Mouse (Mus musculus): Measurements from ENCODE around the gene Gm21976. TPM values are rescaled to one million over a fixed set of nuclear protein-coding genes. Genes with fewer than 3 reads are reported as not detected.

Gm21976 gene
- polyA plus RNA-seq, 1 experiment from 2014 or later = not detected

DNA sequence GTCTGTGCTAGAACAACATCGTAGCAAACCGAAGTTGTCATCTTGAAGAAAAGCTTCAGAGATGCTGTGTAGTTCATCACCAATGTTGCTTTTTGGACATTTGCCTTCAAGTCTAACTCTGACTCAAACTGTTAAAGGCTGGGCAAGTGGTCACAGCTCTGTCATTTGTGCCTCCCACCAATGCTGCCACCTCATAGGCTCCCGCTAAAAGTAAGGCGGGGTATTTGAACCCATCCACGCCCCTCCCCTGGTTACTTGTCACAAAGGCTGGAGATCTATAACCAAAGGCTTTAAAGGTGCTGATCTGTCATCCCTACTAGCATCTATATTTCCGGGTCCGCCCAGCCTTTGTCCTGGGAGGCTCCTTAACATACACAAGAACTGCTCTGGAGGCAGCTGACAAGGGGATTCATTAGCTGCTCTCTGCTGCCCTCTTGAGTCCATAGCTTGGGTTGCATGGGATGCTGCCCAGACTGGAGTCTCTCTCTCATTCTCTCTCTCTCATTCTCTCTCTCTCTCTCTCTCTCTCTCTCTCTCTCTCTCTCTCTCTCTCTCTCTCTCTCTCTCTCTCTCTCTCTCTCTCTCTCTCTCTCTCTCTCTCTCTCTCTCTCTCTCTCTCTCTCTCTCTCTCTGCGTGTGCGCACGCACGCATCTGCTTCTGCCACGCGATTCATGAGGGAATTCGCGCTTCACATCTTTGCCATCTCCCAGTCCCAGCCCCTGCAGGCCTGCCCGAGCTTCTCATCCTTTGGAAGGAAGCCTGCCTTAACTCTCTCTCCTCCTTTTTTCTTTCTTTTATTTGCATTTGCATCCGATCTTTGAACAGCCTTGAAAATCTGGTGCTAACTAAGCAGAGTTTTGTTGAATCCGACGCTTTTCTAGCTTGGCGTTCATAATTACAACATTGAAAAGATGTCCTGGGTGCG, 19.4 kb downstream of the Gm21976 start:
- peak overlapping the region; percentile 52 for H3K4me2 ChIP-seq
- H3K4me1 ChIP-seq = peaks cover 7% of the 10 kb centered on the region; the same call in 1 of the 2 replicates
- H3K36me3 ChIP-seq = no peaks in the 10 kb centered on the region
- peak; percentile 76 for ATAC-seq (ENCODE audit: low FRiP score)
- 50% methylated on average over 21 of the region's 21 CpGs for whole genome bisulfite sequencing
- H3K9me3 ChIP-seq (replicated peaks) = no peaks in the 10 kb centered on the region
- H3K27ac ChIP-seq (replicated peaks) = no peak overlapping the region
- H3K9ac ChIP-seq (replicated peaks) = no peak overlapping the region
- peaks cover 3% of the 10 kb centered on the region; the same call in 1 of the 2 replicates for H3K27me3 ChIP-seq (replicated peaks)
- H3K4me3 ChIP-seq (replicated peaks) = 0 out of 2 replicates have a peak overlapping the region, but pooled peaks have one; percentile 19

DNA sequence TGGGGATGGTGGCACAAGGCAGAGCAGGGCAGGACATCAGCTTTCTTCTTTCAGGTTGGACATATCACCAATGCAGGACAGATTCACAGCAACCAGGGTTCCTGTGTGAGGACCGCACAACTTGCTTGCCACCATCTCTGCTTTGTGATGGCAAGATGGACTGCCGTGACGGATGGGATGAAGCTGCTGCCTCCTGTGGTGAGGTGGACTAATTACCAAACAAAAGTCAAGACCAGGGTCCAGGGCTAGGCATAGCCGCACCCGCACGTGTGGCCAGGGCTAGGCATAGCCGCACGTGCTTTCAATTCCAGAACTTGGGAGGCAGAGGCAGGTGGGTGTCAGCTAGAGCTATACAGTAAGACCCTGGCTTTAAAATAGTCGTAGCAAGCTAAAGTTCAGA, 25.6 kb downstream of the Gm21976 start:
- Histone ChIP-seq H3K27me3 (replicated peaks) (no peaks in the 10 kb centered on the region), H3K4me1 (peaks cover 5% of the 10 kb centered on the region; the same call in 1 of the 2 replicates), H3K4me2 (no peak overlapping the region), H3K36me3 (peaks cover 19% of the 10 kb centered on the region), H3K9ac (replicated peaks) (no peak overlapping the region), H3K4me3 (replicated peaks) (no peak overlapping the region), H3K9me3 (replicated peaks) (no peaks in the 10 kb centered on the region), H3K27ac (replicated peaks) (no peak overlapping the region)
- no peak for ATAC-seq (ENCODE audit: low FRiP score)
- WGBS = 90% methylated on average over 9 of the region's 9 CpGs

DNA sequence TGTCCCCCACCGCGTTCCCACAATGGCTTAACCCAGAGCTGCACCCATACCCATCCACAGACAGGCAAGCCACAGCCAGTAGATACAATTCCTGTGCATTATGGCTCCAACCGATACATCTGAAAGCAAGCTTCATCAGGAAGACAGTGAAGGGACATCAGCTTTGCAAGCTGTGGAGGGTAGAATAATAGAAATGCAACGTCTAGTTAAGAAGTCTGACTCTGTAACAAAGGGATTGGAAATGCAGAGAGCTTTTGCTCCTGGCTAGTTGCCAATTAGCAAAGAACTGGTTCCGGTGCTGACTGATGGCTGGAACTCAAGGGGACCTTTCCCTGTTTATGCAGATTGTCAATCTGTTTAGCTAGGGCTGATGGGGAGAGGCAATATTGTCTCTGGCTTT, 26.7 kb downstream of the Gm21976 start:
- ATAC-seq (ENCODE audit: low FRiP score) = no peak
- H3K4me1 ChIP-seq = peaks cover 7% of the 10 kb centered on the region; the same call in 1 of the 2 replicates
- H3K36me3 ChIP-seq = peaks cover 30% of the 10 kb centered on the region
- no peaks in the 10 kb centered on the region for H3K27me3 ChIP-seq (replicated peaks)
- no peak overlapping the region for H3K4me3 ChIP-seq (replicated peaks)
- H3K9ac ChIP-seq (replicated peaks) = no peak overlapping the region
- no peak overlapping the region for H3K4me2 ChIP-seq
- no peaks in the 10 kb centered on the region for H3K9me3 ChIP-seq (replicated peaks)
- H3K27ac ChIP-seq (replicated peaks) = peak overlapping the region; percentile 60; the same call in 1 of the 2 replicates
- WGBS = 40% methylated on average over 5 of the region's 5 CpGs

DNA sequence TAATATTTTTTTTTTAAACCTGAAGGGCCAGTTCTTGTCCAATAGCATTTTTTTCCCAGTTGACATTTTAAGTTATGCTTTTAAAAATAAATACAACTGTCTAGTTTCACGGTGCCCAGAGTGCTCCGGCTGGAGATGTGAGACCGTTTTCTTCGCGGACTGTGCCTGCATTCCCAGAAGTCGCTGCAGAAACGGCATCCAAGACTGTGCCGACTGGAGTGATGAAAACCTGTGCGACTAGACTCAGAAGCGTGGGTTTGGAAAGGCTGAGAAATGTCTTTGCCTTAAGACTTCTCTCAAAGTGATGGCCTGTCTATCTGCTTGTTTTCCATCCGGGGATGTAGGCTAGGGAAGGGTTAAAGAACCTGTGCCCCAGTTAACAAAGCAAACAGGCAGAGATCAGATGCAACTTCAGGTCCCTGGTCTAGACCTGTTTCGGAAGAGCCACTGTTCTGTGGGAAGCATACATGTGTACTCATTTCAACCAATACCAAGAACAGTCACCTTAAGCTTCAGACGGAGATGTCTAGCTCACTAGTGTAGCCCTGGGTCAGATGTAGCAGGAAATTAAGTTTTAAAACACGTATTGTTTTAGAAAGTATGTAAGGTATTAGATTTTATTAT, 27.3 kb downstream of the Gm21976 start:
- WGBS = 47% methylated on average over 14 of the region's 14 CpGs
- H3K9me3 ChIP-seq (replicated peaks) = no peaks in the 10 kb centered on the region
- no peak for ATAC-seq (ENCODE audit: low FRiP score)
- H3K27ac ChIP-seq (replicated peaks) = 0 out of 2 replicates have a peak overlapping the region, but pooled peaks have one; percentile 8
- peaks cover 12% of the 10 kb centered on the region; the same call in 1 of the 2 replicates for H3K4me1 ChIP-seq
- H3K9ac ChIP-seq (replicated peaks) = no peak overlapping the region
- peak overlapping the region; percentile 14; the same call in 1 of the 2 replicates for H3K4me2 ChIP-seq
- no peaks in the 10 kb centered on the region for H3K27me3 ChIP-seq (replicated peaks)
- H3K4me3 ChIP-seq (replicated peaks) = no peak overlapping the region
- H3K36me3 ChIP-seq = peaks cover 36% of the 10 kb centered on the region

DNA sequence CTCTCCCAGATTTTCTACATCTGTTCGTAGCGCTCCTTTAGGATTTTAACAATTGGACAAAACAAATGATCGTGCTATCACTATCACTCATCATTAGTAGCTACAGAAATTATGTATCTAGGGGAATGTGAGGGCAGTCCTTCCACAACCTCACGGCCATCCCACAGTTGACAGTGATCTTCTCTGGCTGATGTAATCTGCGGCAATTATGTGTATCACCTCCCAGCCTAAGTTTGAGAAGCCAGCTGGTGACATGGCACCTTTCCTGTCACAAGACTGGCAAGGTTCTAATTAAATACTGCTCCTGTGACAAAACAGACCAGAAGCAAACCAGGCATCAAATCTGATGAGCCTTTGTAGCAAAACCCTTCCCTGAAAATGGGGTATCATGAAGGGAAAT, 28.3 kb downstream of the Gm21976 start:
- H3K36me3 ChIP-seq = peaks cover 44% of the 10 kb centered on the region
- no peak overlapping the region for H3K4me2 ChIP-seq
- ATAC-seq (ENCODE audit: low FRiP score) = no peak
- no peaks in the 10 kb centered on the region for H3K27me3 ChIP-seq (replicated peaks)
- 89% methylated on average over 5 of the region's 5 CpGs for WGBS
- H3K4me1 ChIP-seq = peaks cover 14% of the 10 kb centered on the region; the same call in 1 of the 2 replicates
- no peak overlapping the region for H3K27ac ChIP-seq (replicated peaks)
- H3K4me3 ChIP-seq (replicated peaks) = no peak overlapping the region
- no peaks in the 10 kb centered on the region for H3K9me3 ChIP-seq (replicated peaks)
- H3K9ac ChIP-seq (replicated peaks) = no peak overlapping the region

DNA sequence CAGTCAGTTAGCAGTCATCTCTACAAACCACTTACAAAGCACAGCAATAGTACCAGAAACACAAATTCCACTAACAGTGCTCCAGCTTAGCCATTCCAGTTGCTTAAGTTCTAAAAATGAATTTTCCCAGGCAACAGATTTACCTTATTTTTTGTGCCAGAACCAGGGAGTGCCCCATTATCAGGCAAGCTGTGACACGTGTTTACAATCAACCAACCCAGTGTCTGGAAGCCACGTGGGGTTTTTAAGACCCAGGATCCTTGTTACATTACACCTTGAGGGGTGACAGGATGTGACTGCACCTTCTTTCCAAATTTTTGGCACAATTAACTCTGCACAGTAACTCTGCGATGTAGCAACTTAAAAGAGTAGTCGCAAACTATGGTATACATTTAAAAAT, 29.0 kb downstream of the Gm21976 start:
- Histone ChIP-seq H3K36me3 (peaks cover 51% of the 10 kb centered on the region), H3K27ac (replicated peaks) (no peak overlapping the region), H3K27me3 (replicated peaks) (no peaks in the 10 kb centered on the region), H3K9me3 (replicated peaks) (no peaks in the 10 kb centered on the region), H3K4me3 (replicated peaks) (no peak overlapping the region), H3K4me2 (no peak overlapping the region), H3K4me1 (peaks cover 15% of the 10 kb centered on the region; the same call in 1 of the 2 replicates), H3K9ac (replicated peaks) (no peak overlapping the region)
- ATAC-seq (ENCODE audit: low FRiP score) = no peak
- WGBS = 82% methylated on average over 4 of the region's 4 CpGs

DNA sequence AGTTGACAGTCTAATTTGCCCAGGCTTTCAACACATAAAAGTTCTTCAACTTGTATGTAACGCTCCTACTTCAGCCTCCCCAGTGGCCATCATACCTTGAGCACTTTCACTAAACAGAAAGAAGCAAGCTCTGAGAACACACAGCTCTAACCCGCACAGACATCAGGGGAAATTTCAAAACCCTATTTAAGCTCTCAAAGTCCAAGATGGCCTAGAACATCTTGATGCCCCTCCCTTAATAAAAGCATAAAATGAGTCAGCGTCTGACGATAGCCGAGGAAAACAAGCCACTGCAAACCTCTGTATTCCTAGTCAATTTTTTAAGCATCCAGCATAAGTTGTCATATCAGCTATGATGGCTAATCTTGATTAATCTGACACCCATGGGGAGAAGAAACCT, 31.9 kb downstream of the Gm21976 start:
- Histone ChIP-seq H3K27me3 (replicated peaks) (no peaks in the 10 kb centered on the region), H3K9ac (replicated peaks) (no peak overlapping the region), H3K4me2 (no peak overlapping the region), H3K9me3 (replicated peaks) (no peaks in the 10 kb centered on the region), H3K4me3 (replicated peaks) (no peak overlapping the region), H3K4me1 (peaks cover 31% of the 10 kb centered on the region), H3K36me3 (peaks cover 51% of the 10 kb centered on the region), H3K27ac (replicated peaks) (no peak overlapping the region)
- 95% methylated on average over 5 of the region's 5 CpGs for WGBS
- no peak for ATAC-seq (ENCODE audit: low FRiP score)

DNA sequence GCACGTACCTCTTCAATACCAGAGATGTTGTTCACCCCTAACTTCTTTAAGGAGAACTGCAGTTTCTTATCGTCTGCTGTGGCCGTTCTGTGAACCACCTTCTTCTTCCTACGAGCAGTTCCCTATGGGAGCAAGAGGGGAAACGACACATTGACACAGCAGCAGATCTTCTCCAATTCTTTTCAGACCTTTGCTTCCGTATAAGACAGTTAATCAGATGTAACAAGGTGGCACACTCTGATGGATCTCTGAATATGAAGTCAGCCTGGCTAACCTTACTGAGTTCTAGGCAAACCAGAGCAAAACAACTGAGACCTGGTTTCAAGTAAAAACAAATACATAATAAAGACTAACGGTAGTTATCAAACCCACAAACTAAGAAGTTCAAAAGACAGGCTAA, 33.9 kb downstream of the Gm21976 start:
- Histone ChIP-seq H3K4me1 (peaks cover 29% of the 10 kb centered on the region), H3K27me3 (replicated peaks) (no peaks in the 10 kb centered on the region), H3K9ac (replicated peaks) (no peak overlapping the region), H3K27ac (replicated peaks) (no peak overlapping the region), H3K4me2 (no peak overlapping the region), H3K9me3 (replicated peaks) (no peaks in the 10 kb centered on the region), H3K4me3 (replicated peaks) (no peak overlapping the region), H3K36me3 (peaks cover 46% of the 10 kb centered on the region)
- 77% methylated on average over 7 of the region's 7 CpGs for WGBS
- ATAC-seq (ENCODE audit: low FRiP score) = no peak

DNA sequence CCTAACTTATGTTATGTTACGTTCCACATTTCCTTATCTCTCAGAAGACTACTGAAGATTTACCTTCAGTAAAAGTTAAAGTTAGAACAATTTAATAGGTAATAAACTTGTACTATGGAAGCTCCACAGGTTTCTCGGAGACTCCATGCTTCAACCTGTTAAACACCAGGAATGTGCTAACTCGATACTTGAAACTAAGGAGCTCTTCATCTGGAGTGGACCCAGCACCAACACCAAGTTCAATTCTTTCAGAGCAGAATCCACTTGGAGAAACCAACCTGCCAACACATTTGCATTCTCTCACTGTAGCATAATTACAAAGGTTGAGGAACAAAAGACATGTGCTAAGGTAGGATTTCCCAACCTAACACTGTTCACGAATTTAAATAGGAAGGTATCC, 35.4 kb downstream of the Gm21976 start:
- no peak for ATAC-seq (ENCODE audit: low FRiP score)
- Histone ChIP-seq H3K4me1 (peaks cover 29% of the 10 kb centered on the region), H3K36me3 (peaks cover 34% of the 10 kb centered on the region), H3K27ac (replicated peaks) (no peak overlapping the region), H3K27me3 (replicated peaks) (no peaks in the 10 kb centered on the region), H3K4me2 (peak overlapping the region; percentile 81), H3K4me3 (replicated peaks) (0 out of 2 replicates have a peak overlapping the region, but pooled peaks have one; percentile 10), H3K9me3 (replicated peaks) (no peaks in the 10 kb centered on the region), H3K9ac (replicated peaks) (no peak overlapping the region)
- 83% methylated on average over 4 of the region's 4 CpGs for WGBS

DNA sequence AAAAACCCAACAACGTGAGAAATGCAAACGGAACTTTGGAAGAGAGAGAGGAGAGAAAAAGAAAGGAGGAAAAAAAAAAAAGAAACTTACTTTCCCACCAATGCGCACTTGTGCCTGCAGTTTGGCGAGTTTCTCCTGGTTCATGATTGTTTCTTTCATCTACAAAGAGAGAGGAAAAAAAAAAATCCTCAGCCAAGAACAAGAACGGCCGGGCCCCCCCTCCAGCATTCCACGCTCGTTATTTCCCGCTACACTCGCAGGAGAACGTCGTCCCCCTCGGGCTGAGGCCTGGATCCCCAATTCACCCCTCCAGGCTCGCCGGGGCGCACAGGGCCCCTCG, 36.4 kb downstream of the Gm21976 start:
- under 1% methylated on average over 17 of the region's 17 CpGs for WGBS

DNA sequence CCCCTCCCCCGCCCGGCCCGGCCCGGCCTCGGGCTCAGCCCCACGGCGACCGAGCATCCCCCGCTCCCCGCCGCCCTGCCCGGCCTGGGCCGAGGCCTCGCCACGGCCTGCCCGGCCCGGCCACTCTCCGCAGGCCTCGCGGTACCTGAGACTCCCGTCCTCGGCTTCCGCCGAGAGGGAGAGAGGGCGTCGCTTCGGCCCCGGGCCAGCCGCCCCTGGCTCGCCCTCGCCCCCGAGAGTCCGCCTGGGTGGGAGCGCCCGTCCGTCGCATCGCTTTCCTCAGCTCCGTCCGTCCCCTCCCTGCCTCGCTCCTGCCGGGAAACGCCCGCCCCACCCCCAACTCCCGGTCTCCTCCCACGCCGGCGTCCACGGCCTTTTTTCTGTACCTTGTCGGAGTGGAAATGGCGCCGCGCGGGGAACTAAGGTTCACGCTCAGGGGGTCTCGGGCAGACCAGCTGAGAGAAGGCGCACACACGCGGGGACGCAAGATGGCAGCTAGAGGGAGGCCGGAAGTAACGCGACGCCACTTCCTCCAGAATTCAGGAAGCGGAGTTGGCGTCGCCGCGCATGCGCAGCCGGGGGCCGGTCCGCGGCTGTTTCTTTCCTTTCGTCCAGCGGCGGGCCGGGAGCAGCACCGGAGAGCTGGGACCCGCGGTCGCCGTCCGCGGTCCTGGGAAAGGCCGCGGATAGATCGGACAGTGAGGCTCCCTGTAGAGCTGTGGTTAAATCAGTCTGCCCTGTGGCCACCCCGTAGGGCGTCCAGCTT, 37.0 kb downstream of the Gm21976 start, which contains the start of gene Btf3:
Btf3 (minus strand) TSS at position 527 of the 766 bp plus-strand sequence.
- Histone ChIP-seq H3K27ac (replicated peaks) (peak within 1 kb of the TSS; percentile 88), H3K9ac (replicated peaks) (peak within 1 kb of the TSS; percentile 75), H3K36me3 (peaks cover 18% of the 10 kb centered on the region), H3K4me2 (peak within 1 kb of the TSS; percentile 81), H3K27me3 (replicated peaks) (no peaks in the 10 kb centered on the region), H3K9me3 (replicated peaks) (no peaks in the 10 kb centered on the region), H3K4me1 (peaks cover 25% of the 10 kb centered on the region), H3K4me3 (replicated peaks) (peak within 1 kb of the TSS; percentile 69)
- peak; percentile 94 for ATAC-seq (ENCODE audit: low FRiP score)
- under 1% methylated on average over 84 of the region's 90 CpGs for WGBS

More for the DNA sequence above, 36.4 kb downstream of the Gm21976 start:
- Histone ChIP-seq H3K9me3 (replicated peaks) (no peaks in the 10 kb centered on the region), H3K4me3 (replicated peaks) (peak overlapping the region; percentile 69), H3K4me1 (peaks cover 29% of the 10 kb centered on the region), H3K27me3 (replicated peaks) (no peaks in the 10 kb centered on the region), H3K9ac (replicated peaks) (peak overlapping the region; percentile 75), H3K27ac (replicated peaks) (peak overlapping the region; percentile 88), H3K4me2 (peak overlapping the region; percentile 81), H3K36me3 (peaks cover 24% of the 10 kb centered on the region)
- ATAC-seq (ENCODE audit: low FRiP score) = no peak
